Mouse (Mus musculus) induced T-regulatory cell, adult 2 months (primary cell): ENCODE data around the gene Ip6k3.
A peak's percentile ranks its signal among the peaks of the same experiment; 100 is the strongest.

Experiments used
- DNase-seq: peaks from one replicate; pipeline ENCODE4 v3.0.0-alpha.2; 2012; ENCODE audit warnings: low read depth

Ip6k3 gene

DNA sequence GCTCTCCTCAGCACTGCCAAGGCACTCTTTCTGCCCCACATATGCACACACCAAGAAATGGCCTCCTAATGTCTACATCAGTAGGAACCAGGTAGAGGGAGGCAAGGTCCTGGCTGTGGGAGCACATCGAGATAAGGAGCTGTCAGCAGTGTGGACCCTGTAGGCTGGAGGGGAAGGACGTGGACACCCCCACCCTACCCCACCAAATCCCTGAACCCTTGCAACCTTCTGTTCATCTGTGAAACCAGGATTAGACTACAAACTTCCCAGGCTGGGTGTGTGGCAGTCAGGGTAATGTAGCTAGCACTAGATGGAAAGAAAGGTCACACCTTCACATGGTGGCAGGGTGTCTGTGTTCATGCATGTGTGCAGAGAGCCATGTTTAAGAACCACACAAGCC is 44.5 kb downstream of the Ip6k3 start:
- DNase-seq, result no peak

DNA sequence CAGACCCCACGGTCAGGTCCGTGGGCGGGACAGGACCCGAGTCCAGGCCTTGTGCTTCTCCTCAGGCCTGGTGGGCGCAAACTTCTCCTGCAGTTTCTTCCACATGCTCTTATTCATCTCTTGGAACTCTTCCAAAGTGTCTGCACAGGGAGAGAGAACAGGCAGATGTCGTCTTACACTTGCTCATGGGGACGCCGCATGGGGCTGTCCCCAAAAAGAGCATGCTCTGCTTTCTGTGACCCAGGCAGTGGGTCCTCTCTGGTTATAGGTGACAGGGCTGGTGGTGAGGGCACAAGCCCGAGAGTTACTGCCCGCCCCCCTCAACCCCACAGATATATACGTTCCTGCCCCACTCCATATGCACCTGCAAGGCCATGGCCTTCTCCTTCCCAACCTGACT is 44.9 kb downstream of the Ip6k3 start:
- no peak for DNase-seq

DNA sequence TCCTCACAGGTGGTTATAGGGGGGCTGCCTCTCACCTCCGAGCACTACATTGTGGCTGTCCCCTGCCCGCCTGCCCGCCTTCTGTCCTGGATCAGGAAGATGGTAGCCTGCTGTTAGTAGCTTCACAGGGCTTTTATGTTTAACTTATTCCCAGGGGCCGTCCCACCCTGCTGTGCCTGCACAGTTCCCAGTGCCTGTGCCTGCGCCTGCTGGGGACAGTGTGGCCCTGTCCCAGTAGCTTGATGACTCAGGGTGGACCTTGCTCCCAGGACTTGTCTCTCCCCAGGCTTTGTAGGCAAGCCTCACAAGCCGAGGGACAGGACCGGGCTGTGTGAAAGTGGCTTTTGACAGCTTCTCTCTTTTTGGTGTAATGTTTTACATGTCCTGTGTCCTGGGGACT is 45.8 kb downstream of the Ip6k3 start:
- no peak for DNase-seq

DNA sequence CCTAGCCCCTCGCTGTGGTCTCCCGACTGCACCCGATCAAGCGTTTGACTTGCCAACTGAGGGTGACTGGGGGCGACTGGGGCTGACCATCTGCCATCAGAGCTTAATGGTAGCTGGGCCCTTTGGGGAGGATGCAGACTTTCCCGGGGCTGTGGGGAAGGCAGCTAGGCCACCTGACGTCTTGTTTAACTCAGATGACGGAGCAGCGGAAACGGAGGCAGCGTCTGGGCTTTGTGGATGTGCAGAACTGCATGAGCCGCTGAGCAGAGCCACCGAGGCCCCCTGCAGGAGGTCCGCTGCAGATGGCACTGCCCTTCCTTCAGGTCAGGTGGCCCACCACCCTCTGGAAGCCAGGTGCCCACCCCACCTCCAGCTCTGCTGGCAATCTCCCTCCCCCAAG is 46.3 kb downstream of the Ip6k3 start:
- DNase-seq, result no peak

- DNase-seq, result peak; percentile 43
These were observed 47.0 kb downstream of the Ip6k3 start for GRCm38 (mm10) chr17:27120561-27121024.

- no peak for DNase-seq
These were observed 47.6 kb downstream of the Ip6k3 start for GRCm38 (mm10) chr17:27119954-27120353.

DNA sequence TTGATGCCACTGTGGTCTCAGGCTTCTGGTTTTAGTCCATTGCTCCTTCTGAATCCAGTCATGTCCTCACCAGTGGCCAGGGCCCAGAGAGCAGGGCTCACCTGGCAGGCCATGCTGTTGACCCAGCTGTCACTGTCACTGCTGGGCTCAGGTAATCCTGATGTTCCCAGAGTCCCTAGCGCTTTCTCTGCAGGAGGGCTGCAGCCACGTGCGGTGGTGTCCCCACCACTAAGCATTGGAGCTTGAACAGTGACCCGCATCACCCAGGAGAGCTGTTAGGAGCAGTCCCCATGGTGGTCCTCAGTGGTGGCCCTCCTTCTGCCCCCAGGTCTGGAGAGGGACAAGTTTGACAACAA is 48.1 kb downstream of the Ip6k3 start:
- DNase-seq, result no peak

GRCm38 (mm10) chr17:27118676-27119539 is 48.7 kb downstream of the Ip6k3 start:
- peak; percentile 42 for DNase-seq

- DNase-seq, result no peak
These were observed 57.5 kb downstream of the Ip6k3 start for GRCm38 (mm10) chr17:27110072-27110471.

DNA sequence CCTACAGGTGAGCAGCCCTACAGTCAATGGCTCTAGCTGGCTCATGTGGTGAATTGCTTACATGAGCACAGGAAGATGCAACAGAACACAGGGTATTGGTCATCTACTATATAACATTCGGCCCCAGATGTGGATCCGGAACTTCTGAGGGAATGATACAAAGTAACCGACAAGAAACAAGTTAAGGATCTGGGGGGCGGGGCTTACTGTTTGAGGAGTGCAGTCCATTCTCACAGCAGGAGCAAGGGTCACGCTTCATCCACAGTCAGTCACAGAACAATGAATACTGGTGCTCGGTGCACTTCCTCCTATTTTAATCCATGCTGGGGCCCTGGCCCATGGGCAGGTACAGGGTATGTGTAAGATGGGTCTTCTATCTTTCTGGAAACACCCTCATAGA is 59.7 kb downstream of the Ip6k3 start:
- DNase-seq, result no peak

DNA sequence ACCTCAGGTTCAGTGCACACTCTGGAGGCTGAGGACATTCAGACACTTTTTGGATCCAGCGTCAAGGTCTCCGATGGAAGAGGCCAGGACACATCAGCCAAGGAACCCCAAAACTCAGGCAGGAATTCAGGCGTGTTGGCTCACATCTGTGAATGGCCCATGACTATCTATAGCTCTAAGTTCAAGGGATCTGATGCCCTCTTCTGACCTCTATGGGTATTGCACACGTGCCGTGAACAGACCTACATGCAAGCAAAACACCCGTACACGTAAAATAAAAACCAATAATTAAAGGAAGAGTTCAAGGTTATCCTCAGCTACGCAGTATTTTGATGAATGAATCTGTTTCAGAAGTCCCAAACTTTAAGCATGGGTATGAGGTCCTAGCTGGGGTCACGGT is 60.9 kb downstream of the Ip6k3 start:
- DNase-seq, result peak; percentile 68

- DNase-seq, result peak; percentile 40
These were observed 61.7 kb downstream of the Ip6k3 start for GRCm38 (mm10) chr17:27105698-27106470.

GRCm38 (mm10) chr17:27101675-27102074 is 65.9 kb downstream of the Ip6k3 start:
- DNase-seq, result no peak

GRCm38 (mm10) chr17:27095690-27096089 is 71.9 kb downstream of the Ip6k3 start:
- DNase-seq, result no peak
